Mouse (Mus musculus): ENCODE measurements around the gene Gapvd1. TPM values are rescaled to one million over a fixed set of nuclear protein-coding genes. Genes with fewer than 3 reads are reported as not detected.

The Gapvd1 gene
- polyA plus RNA-seq, 1 experiment from 2014 or later, result 79.7 TPM

GRCm38 (mm10) chr2:34627328-34628226 lies 127.5 kb downstream of the Gapvd1 start:
- Histone ChIP-seq H3K27me3 (no peaks in the 10 kb centered on the region), H3K4me1 (peaks cover 17% of the 10 kb centered on the region), H3K4me2 (replicated peaks) (no peak overlapping the region), H3K4me3 (replicated peaks) (no peak overlapping the region), H3K27ac (replicated peaks) (0 out of 2 replicates have a peak overlapping the region, but pooled peaks have one; percentile 34), H3K9me3 (replicated peaks) (no peaks in the 10 kb centered on the region), H3K9ac (no peak overlapping the region), H3K36me3 (peaks cover 18% of the 10 kb centered on the region)
- 56% methylated on average over 17 of the region's 17 CpGs for WGBS
- ATAC-seq (ENCODE audit: insufficient number of reproducible peaks, low FRiP score, low TSS enrichment, low read depth), result peak; percentile 60

Other genes with a start within 250 kb of the Gapvd1 start
- gene Hspa5, start 16.7 kb upstream of the Gapvd1 start, polyA plus RNA-seq (2015; fragmentation: Nextera tagmentation; extraction: Ambion mirVana), result 771 and 838 TPM in 2 replicates
- 38.9 and 41.0 TPM in 2 replicates for gene Rabepk, start 44.7 kb upstream of the Gapvd1 start, polyA plus RNA-seq (2015; fragmentation: Nextera tagmentation; extraction: Ambion mirVana)
- 90.4 and 95.6 TPM in 2 replicates for gene Fbxw2, start 71.1 kb upstream of the Gapvd1 start, polyA plus RNA-seq (2015; fragmentation: Nextera tagmentation; extraction: Ambion mirVana)
- 0.20 and 0.39 TPM in 2 replicates for gene Gm34653, start 77.8 kb upstream of the Gapvd1 start, polyA plus RNA-seq (2015; fragmentation: Nextera tagmentation; extraction: Ambion mirVana)
- 0.09 TPM in 1 of 2 replicates, not detected in the other for gene Cutal, start 119.2 kb upstream of the Gapvd1 start, polyA plus RNA-seq (2015; fragmentation: Nextera tagmentation; extraction: Ambion mirVana)
- 88.5 and 91.4 TPM in 2 replicates for gene Psmd5, start 119.7 kb upstream of the Gapvd1 start, polyA plus RNA-seq (2015; fragmentation: Nextera tagmentation; extraction: Ambion mirVana)
- 9.0 and 10.3 TPM in 2 replicates for gene Phf19, start 158.8 kb upstream of the Gapvd1 start, polyA plus RNA-seq (2015; fragmentation: Nextera tagmentation; extraction: Ambion mirVana)
- gene Traf1, start 206.5 kb upstream of the Gapvd1 start, polyA plus RNA-seq (2015; fragmentation: Nextera tagmentation; extraction: Ambion mirVana), result 4.5 and 5.9 TPM in 2 replicates